Mouse (Mus musculus) CH12.LX (cell line): ENCODE measurements around the gene Fez1.

Source experiments
- CTCF ChIP-seq, 2 experiments: IDR thresholded peaks in 1 of 2; conservative IDR thresholded peaks in 1 of 2; 2 replicates each; pipeline ENCODE4 v1.5.1; 2011 to 2012; ENCODE audit warnings: low read depth in 2 of 2, low read length in 2 of 2, improper control_type of control experiment in 1 of 2, inconsistent platforms in 1 of 2, mild to moderate bottlenecking in 1 of 2, moderate library complexity in 1 of 2
- MAFK ChIP-seq: IDR thresholded peaks from 2 replicates; pipeline ENCODE4 v1.6.1; 2011; ENCODE audit warnings: low read length, improper control_type of control experiment; ENCODE audit not compliant: insufficient replicate concordance
- POLR2A ChIP-seq: IDR thresholded peaks from 2 replicates; pipeline ENCODE4 v1.6.1; 2011; ENCODE audit warnings: low read depth, mild to moderate bottlenecking, improper control_type of control experiment, low read length

- no peak for TF ChIP-seq POLR2A
- TF ChIP-seq MAFK, result no peak
- TF ChIP-seq CTCF (conservative IDR thresholded peaks at IDR 0.05 in 1 of 2, IDR thresholded peaks at IDR 0.05 in 1 of 2; ENCODE audit: low read depth in 2 of 2, low read length in 2 of 2), result no peak
Measured at GRCm38 (mm10) chr9:36919472-36919871, 97.8 kb downstream of the Fez1 start.
